Mouse (Mus musculus) common myeloid progenitor, adult 5-6 weeks (primary cell): Measurements from ENCODE around the gene Trdmt1. TPM values are rescaled to one million over a fixed set of nuclear protein-coding genes. Genes with fewer than 3 reads are reported as not detected.

Source experiments
- ATAC-seq: replicated peaks from 2 replicates; pipeline ENCODE4 v1.8.0; 2016; ENCODE audit warnings: low read depth, mild to moderate bottlenecking, moderate TSS enrichment, inconsistent platforms; ENCODE audit not compliant: poor library complexity, severe bottlenecking
- total RNA-seq: library from RNA; stranded (forward); fragments of 200-1000, 187-1606 nt; gene quantifications from 2 replicates; pipeline ENCODE4 v1.2.3, GENCODE M21; 2017

Gene Trdmt1
- total RNA-seq, 1 experiment from 2014 or later = 11.3 TPM

DNA sequence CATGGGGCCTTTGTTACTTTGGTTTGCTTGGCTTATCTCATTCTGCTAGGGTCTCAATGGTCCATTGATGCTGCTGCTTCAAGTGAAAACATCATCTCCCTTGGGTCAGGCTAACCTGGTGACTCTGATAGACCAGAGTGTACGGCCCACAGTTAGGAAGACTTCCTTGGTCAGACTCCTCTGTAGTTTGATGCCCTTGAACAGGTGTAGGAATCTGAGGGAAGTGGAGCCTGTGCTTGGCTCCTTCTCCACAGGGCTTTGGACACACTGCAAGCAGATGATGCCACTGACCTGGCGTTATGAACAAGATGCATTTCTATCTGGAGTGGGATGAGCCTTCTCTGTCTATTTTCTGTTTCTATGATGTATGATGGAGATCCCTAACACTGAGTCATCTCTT, 41.8 kb downstream of the Trdmt1 start:
- ATAC-seq = no peak

DNA sequence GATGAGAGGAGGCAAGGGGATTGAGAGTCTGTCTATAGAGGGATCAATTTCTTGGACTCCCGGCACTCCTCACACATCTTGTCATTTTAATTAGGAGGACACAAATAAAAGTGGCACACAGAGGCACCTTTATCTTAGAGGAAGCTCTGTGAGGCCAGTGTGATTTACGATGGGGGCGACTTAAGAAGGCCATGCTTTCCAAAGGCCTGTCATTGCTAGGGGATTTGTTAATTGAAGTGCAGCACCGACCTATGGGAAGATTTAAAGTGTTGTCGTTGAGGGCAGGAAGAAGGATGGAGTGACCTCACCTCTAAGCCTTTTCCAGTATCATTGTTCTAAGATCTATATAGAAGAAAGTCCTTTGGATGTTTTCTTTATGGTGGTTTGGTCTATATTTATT, 42.9 kb downstream of the Trdmt1 start:
- ATAC-seq = no peak

DNA sequence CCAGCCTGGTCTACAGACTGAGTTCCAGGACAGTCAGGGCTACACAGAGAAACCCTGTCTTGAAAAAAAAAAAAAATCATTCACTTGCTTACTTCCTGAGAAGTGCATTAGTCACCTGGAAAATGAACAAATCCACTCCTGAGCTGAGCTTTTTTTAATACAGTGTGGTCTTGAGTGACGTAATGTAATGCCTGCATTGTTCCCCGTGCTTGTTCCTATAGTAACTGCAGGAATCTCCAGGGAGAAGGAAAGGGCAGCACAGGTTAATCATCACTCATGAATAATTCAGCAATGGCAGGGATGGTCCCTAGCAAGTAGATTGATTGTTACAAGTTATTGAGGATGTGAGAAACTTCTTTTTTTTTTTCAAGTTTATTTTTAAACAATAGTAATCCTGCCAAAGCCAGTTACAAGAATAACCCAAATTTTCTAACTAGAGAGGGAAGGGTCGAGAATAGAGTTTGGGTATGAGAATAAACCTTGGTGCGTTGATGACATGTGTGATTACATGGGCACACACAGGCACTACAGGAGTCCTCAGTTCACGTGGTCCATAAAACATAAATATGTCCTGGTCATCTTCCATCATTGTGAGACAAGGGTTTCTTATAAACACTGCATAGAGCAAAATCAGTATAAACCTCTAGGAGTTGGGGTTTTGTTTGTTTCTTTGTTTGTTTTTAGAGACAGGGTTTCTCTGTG, 44.0 kb downstream of the Trdmt1 start:
- no peak for ATAC-seq

DNA sequence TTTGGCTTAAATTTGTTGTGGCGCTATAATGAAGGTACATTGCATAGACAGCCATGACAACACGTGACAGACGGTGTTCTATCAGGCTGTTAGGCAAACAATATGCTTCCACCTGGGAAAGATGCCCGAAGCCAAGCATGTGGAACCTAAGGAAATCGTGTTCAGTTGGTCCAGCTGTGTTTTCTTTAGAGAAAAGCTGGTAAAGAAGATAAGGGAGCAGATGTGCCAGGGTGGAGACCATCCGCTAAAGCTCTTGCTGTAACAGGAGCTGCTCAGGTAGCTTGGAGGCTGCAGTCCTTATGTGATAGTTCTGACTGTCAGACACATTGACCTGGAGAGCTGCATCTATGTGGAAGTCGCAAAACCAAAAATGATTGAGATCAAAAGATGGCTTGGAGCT, 45.3 kb downstream of the Trdmt1 start:
- no peak for ATAC-seq

DNA sequence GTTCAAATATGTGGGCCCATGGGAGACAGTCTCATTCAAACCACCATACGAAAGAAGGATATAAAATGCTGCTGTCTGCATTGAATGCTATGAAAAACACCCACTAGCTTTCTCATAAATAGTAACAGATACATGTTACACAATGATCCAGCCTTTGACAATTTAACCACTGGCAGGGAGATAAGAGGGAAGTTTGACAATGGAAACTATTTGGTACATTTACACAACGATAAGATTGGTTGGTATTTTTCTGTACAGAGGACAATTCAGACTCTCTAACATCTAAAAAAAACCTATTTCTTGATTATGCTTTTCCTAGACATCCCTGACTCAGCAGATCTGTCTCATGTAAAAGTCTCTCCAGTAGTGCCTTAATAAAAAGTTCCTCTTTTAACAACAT, 48.4 kb downstream of the Trdmt1 start:
- peak; percentile 76 for ATAC-seq

DNA sequence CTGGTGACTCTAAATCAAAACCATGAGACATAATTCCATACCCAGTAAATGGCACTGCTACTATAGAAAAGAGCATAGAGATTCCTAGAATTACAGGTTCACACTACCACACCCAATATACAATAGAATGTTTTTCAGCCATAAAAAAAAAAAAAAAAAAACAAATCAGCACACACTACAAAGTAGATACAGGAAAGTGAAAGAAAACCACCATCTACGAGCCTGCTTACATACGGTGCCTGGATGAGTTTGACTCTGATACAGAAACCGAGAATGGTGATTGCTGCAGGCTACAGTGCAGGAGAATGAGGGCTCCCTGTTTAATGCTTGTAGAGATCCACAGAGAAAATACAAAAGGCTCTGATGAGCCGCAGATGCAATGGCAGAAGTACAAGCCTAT, 51.5 kb downstream of the Trdmt1 start:
- no peak for ATAC-seq

DNA sequence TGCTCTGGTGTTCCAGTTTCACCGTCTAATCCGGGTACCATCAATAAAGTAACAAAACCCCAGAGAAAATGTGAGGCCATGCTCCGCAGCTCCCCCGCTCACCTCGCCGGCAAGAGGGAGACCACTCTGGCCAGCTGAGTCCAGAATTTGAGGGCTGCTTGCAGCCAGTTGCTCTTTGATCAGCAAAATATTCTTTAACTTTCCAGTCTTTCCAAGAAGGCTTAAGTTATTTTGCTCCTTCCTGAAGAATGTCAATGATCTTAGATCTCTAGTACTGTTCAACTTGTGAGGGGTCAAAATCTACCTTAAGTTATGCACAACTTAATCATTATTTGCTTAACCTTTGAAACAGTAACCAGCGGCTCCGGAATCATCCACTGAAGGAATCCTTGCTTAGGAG, 52.7 kb downstream of the Trdmt1 start, which contains the start of gene Cubn:
TSS of gene Cubn (minus strand) at position 80 of the 400 bp plus-strand sequence.
- ATAC-seq = no peak

DNA sequence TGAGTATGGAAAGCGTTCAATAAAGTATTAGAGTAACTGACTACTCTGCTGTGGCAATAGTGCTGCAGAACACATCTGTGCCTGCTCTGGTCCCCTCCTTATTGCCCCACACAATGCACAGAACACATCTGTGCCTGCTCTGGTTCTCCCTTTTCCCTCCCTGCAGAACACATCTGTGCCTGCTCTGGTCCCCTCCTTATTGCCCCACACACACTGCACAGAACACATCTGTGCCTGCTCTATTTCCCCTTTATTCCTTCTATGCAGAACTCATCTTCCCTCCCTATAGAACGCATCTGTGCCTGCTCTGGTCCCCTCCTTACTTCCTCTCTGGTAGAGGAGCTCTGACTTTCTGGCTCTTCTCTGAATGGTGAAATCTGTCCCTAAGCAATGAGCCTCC, 54.0 kb downstream of the Trdmt1 start:
- ATAC-seq = peak; percentile 68

DNA sequence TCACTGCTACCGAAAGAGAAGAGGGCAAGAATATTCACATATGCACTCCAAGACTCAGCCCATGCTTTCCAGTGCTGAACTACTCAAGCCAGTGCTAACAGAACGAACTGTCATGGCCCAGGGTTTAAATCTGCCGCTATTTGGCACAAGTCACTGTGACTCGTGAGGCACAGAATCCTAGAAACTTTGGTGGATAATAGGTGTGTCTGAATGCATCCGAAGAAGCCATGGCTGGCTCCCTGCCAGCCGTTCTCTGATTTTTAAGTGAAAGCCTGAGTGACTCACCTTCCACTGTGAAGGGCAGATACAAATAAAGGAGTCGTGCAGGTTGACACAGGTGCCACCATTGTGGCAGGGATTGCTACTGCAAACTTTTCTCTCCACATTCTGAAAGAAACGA, 58.0 kb downstream of the Trdmt1 start:
- no peak for ATAC-seq

DNA sequence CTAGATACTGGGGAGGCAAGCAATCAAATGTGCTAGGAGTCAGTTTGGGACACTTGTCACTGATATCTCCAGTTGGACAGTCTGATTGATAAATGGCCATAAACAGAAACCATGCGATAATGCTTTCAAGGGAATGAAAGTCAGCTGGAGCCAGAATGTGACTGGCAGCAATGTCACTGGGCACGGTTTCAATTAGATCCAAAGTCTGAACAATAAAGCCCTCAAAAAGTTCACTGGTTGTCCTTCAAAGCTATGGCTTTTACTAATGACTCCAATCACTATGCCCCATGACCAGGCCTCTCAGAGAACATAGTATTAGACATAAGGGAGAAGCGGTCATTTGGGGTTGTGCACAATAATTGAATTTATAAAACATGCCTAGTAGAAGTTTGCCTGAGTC, 59.9 kb downstream of the Trdmt1 start:
- ATAC-seq = no peak

DNA sequence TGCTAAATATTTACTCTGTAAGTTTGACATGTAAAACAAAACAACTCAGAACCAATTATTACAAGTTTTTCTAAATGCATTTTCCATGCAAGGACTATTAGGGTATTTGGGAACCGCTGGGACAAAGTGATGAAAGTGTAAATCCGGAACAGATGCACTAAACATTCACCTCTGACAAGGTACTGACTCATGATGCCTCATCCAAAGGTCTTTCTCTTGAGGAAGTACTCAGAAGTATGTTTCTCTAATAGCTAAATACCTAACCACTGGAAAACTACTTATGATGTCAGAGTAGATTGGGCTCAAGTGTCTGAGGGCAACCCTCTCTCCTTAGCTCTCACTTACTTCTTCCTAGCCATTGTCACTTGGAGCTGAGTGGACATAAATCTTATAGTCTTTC, 63.7 kb downstream of the Trdmt1 start:
- ATAC-seq = no peak

DNA sequence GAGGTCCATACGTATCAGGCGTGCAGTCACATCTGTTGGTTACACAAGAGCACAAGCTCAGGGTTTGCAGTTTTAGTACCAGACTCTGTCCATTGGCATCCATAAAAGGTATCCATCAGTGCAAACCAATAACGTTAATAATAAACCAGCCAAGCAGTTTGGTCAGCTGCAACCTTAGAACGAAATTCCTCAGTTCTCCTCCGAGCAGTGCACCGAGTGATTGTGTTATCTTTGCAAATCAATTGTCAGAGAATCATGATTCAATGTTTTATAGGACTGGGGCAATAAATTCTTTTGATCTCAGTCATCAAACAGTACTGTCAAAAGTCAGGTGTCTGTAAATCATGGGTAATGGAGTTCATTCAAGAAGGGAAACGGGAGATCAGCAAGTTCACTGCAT, 65.3 kb downstream of the Trdmt1 start:
- ATAC-seq = no peak

DNA sequence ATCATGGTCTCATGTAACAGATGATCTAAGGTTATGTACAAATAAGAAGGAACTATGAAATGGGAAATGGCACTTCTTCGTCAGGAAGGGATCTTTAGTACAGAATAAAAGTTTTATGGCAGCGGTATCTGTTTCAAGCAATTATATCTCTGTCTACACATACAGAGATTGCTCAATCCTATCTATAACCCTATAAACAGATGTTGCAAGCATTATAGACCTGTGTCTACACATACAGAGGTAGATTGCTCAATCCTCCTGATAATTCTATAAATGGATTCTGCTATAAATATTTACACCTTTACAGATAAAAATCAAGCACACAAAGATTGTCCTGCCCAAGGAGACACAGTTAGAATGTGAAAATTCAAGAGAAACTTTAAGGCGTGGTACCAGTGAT, 74.4 kb downstream of the Trdmt1 start:
- no peak for ATAC-seq

DNA sequence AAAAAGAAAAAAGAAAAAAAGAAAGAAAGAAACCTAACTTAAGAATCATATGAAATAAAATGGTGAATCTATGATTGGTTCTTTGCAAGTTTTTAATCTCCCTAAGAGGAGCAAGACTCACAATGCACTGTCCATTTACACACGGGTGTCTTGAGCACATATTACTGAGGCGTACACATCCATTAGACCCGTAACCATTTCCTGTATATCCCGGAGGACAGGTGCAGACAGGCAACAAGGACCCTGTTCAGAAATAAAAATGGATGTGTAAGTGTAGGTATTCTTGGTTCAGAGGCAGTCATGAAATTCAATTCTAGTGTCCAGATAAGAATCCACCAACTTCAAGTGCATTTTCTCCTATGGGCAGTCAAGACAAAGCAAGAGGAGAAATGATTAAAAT, 74.8 kb downstream of the Trdmt1 start:
- no peak for ATAC-seq

DNA sequence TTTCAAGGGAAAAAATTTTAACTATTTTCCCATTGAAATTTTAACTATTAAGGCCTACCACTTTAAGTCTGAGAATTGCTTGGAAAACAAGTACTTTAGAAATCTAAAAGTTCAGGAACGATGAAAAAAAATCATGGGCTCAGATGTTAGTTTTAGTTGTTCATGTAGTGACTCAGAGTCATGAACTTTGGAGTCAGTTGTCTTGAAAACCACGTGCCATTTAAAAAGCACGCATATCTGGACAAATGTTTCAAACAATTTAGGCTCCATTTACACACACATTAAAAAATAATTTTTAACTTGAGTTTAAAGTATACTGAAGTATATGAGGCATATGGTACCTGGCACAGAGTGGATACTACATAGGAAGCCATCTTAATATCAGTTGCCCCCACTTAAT, 77.8 kb downstream of the Trdmt1 start:
- no peak for ATAC-seq

Other genes with a start within 250 kb of the Trdmt1 start
- 0.09 TPM in 1 of 2 replicates, not detected in the other for gene Cubn, start 52.9 kb downstream of the Trdmt1 start, total RNA-seq
- 707 and 896 TPM in 2 replicates for gene Vim, start 29.3 kb upstream of the Trdmt1 start, total RNA-seq
- gene St8sia6, start 249.4 kb upstream of the Trdmt1 start, total RNA-seq = 11.3 and 13.1 TPM in 2 replicates